Mouse (Mus musculus) MEL (cell line): ENCODE data around the gene Dlg5. TPM values are rescaled to one million over a fixed set of nuclear protein-coding genes. Genes with fewer than 3 reads are reported as not detected.

Experiments used
- DNase-seq: peaks from one replicate; pipeline ENCODE4 v3.0.0; 2011; ENCODE audit warnings: low read depth, low spot score
- H3K27ac ChIP-seq: 2 replicates; pipeline ENCODE4 v1.5.1; 2012; ENCODE audit warnings: low read depth, mild to moderate bottlenecking, control low read depth, low read length, moderate library complexity; ENCODE audit not compliant: control insufficient read depth
- H3K27me3 ChIP-seq, 2 experiments: fragments of 150-350 bp in 1 of 2; sonication (generic) in 1 of 2; 2 replicates each; pipeline ENCODE4 v1.6.1; 2012; ENCODE audit warnings: low read length in 2 of 2, mild to moderate bottlenecking in 2 of 2, improper control_type of control experiment in 1 of 2, moderate library complexity in 1 of 2; ENCODE audit not compliant: insufficient read depth in 2 of 2, control insufficient read depth in 1 of 2
- H3K36me3 ChIP-seq, 2 experiments: 2 replicates each; pipeline ENCODE4 v1.6.1; 2012 to 2014; ENCODE audit warnings: low read length in 2 of 2, improper control_type of control experiment in 1 of 2, inconsistent platforms in 1 of 2, mild to moderate bottlenecking in 1 of 2; ENCODE audit not compliant: insufficient read depth in 2 of 2, control insufficient read depth in 1 of 2
- H3K4me1 ChIP-seq, 2 experiments: fragments of 150-350 bp in 1 of 2; sonication (generic) in 1 of 2; 2 replicates each; pipeline ENCODE4 v1.6.1; 2012; ENCODE audit warnings: low read length in 2 of 2, improper control_type of control experiment in 1 of 2, mild to moderate bottlenecking in 1 of 2; ENCODE audit not compliant: insufficient read depth in 2 of 2, control insufficient read depth in 1 of 2
- H3K4me3 ChIP-seq, 2 experiments: fragments of 150-350 bp in 1 of 2; sonication (generic) in 1 of 2; 2 replicates each; pipeline ENCODE4 v1.5.1; 2012; ENCODE audit warnings: low read depth in 2 of 2, low read length in 2 of 2, mild to moderate bottlenecking in 2 of 2, moderate library complexity in 2 of 2, control low read depth in 1 of 2, improper control_type of control experiment in 1 of 2; ENCODE audit not compliant: control insufficient read depth in 1 of 2, insufficient read depth in 1 of 2
- H3K79me2 ChIP-seq: 2 replicates; pipeline ENCODE4 v1.6.1; 2012; ENCODE audit warnings: mild to moderate bottlenecking, low read length, moderate library complexity; ENCODE audit not compliant: control insufficient read depth, poor library complexity, insufficient read depth
- H3K9ac ChIP-seq: 2 replicates; pipeline ENCODE4 v1.6.1; 2012; ENCODE audit warnings: low read depth, mild to moderate bottlenecking, control low read depth, low read length, moderate library complexity; ENCODE audit not compliant: control insufficient read depth, poor library complexity, severe bottlenecking
- H3K9me3 ChIP-seq: fragments of 150-350 bp; sonication (generic); replicated peaks from 2 replicates; pipeline ENCODE4 v1.6.1; 2012; ENCODE audit warnings: mild to moderate bottlenecking, low read length, improper control_type of control experiment, moderate library complexity; ENCODE audit not compliant: insufficient read depth
- BHLHE40 ChIP-seq: IDR thresholded peaks from 2 replicates; pipeline ENCODE4 v1.6.1; 2012; ENCODE audit warnings: low read depth, mild to moderate bottlenecking, inconsistent platforms, low read length, improper control_type of control experiment, borderline replicate concordance
- ELF1 ChIP-seq: IDR thresholded peaks from 2 replicates; pipeline ENCODE4 v1.6.1; 2014; ENCODE audit warnings: low read depth, mild to moderate bottlenecking, inconsistent platforms, low read length, improper control_type of control experiment, moderate library complexity
- EP300 ChIP-seq, 2 experiments: IDR thresholded peaks; 2 replicates each; pipeline ENCODE4 v1.6.1; 2011; ENCODE audit warnings: improper control_type of control experiment in 2 of 2, low read length in 2 of 2, low read depth in 1 of 2, mild to moderate bottlenecking in 1 of 2
- GABPA ChIP-seq: IDR thresholded peaks from 2 replicates; pipeline ENCODE4 v1.6.1; 2012; ENCODE audit warnings: low read depth, mild to moderate bottlenecking, inconsistent platforms, low read length, improper control_type of control experiment, moderate library complexity
- HCFC1 ChIP-seq: IDR thresholded peaks from 2 replicates; pipeline ENCODE4 v1.6.1; 2012; ENCODE audit warnings: low read depth, mild to moderate bottlenecking, inconsistent platforms, low read length, improper control_type of control experiment, moderate library complexity
- KAT2A ChIP-seq: conservative IDR thresholded peaks from 2 replicates; pipeline ENCODE4 v1.6.1; 2012; ENCODE audit warnings: low read depth, low read length, improper control_type of control experiment, inconsistent platforms
- MAZ ChIP-seq: IDR thresholded peaks from 2 replicates; pipeline ENCODE4 v1.6.1; 2012; ENCODE audit warnings: low read depth, mild to moderate bottlenecking, inconsistent platforms, low read length, improper control_type of control experiment
- NELFE ChIP-seq: IDR thresholded peaks from 2 replicates; pipeline ENCODE4 v1.6.1; 2011; ENCODE audit warnings: low read depth, low read length, improper control_type of control experiment
- NRF1 ChIP-seq: IDR thresholded peaks from 2 replicates; pipeline ENCODE4 v1.6.1; 2014; ENCODE audit warnings: low read depth, mild to moderate bottlenecking, inconsistent platforms, low read length, improper control_type of control experiment, moderate library complexity; ENCODE audit not compliant: poor library complexity, insufficient read depth, severe bottlenecking
- POLR2AphosphoS2 ChIP-seq: IDR thresholded peaks from 2 replicates; pipeline ENCODE4 v1.6.1; 2011; ENCODE audit warnings: low read length, improper control_type of control experiment
- POLR2AphosphoS5 ChIP-seq: IDR thresholded peaks from 2 replicates; pipeline ENCODE4 v1.6.1; 2012; ENCODE audit warnings: low read depth, borderline replicate concordance, mild to moderate bottlenecking, inconsistent platforms, low read length, moderate library complexity, mixed read lengths
- RAD21 ChIP-seq: IDR thresholded peaks from 2 replicates; pipeline ENCODE4 v1.6.1; 2011; ENCODE audit warnings: mild to moderate bottlenecking, low read depth, low read length, improper control_type of control experiment
- RCOR1 ChIP-seq: IDR thresholded peaks from 2 replicates; pipeline ENCODE4 v1.6.1; 2012; ENCODE audit warnings: low read depth, mild to moderate bottlenecking, inconsistent platforms, low read length, improper control_type of control experiment
- SIN3A ChIP-seq: IDR thresholded peaks from 2 replicates; pipeline ENCODE4 v1.6.1; 2012; ENCODE audit warnings: low read length, improper control_type of control experiment, inconsistent platforms
- UBTF ChIP-seq: IDR thresholded peaks from 2 replicates; pipeline ENCODE4 v1.6.1; 2012; ENCODE audit warnings: low read depth, mild to moderate bottlenecking, inconsistent platforms, low read length, improper control_type of control experiment, moderate library complexity, borderline replicate concordance; ENCODE audit not compliant: insufficient read depth
- USF2 ChIP-seq, 2 experiments: IDR thresholded peaks; 2 replicates each; pipeline ENCODE4 v1.6.1; 2011 to 2012; ENCODE audit warnings: improper control_type of control experiment in 2 of 2, low read length in 2 of 2, borderline replicate concordance in 1 of 2, inconsistent platforms in 1 of 2, low read depth in 1 of 2, mild to moderate bottlenecking in 1 of 2; ENCODE audit not compliant: insufficient read depth in 1 of 2
- ZKSCAN1 ChIP-seq: IDR thresholded peaks from 2 replicates; pipeline ENCODE4 v1.6.1; 2012; ENCODE audit warnings: low read depth, mild to moderate bottlenecking, inconsistent platforms, low read length, improper control_type of control experiment, moderate library complexity
- ZMIZ1 ChIP-seq: IDR thresholded peaks from 2 replicates; pipeline ENCODE4 v1.6.1; 2012; ENCODE audit warnings: low read depth, mild to moderate bottlenecking, inconsistent platforms, low read length, improper control_type of control experiment, moderate library complexity
- polyA plus RNA-seq, 2 experiments: library from polyadenylated mRNA; stranded (reverse) in 1 of 2; unstranded in 1 of 2; fragments of >175 nt in 1 of 2; fragments of >200 nt in 1 of 2; gene quantifications; 2 replicates each; pipeline versions ENCODE4 v1.2.1 to v1.2.4; 2012; ENCODE audit warnings: low replicate concordance in 2 of 2, low read depth in 1 of 2; ENCODE audit not compliant: insufficient read length in 2 of 2, insufficient read depth in 1 of 2, missing spikeins in 1 of 2
- total RNA-seq: library from RNA; depleted of rRNA; stranded (reverse); fragments of 300-350 nt; gene quantifications from 2 replicates; pipeline ENCODE4 v1.2.3, GENCODE M21; 2012

Gene Dlg5
- total and polyA plus RNA-seq, 3 experiments, result not detected

DNA sequence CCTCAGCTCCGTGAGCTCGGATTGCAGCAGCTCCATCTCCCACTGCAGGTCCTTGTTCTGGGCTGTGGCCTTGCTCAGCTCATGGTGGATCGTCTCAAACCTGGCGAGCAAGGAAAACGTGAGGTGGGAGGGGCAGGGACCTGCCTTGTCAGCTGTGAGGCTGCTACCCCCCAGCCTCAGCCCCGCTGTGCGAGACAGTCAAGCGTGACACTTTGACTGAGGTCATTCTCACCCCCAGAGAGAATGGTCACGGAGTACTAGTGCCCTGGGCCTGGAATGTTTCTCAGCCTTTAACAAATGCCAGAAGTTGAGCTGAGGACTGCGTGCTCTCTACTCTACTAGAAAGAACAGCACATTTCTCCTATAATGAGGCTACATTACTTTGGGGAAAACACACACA lies 69.1 kb downstream of the Dlg5 start:
- no peak for TF ChIP-seq NELFE
- TF ChIP-seq USF2 (IDR thresholded peaks at IDR 0.05; ENCODE audit: borderline replicate concordance in 1 of 2, insufficient read depth in 1 of 2, low read depth in 1 of 2, low read length in 2 of 2), result no peak
- TF ChIP-seq, all 39 proteins: peak for 0
- no peaks in the 10 kb centered on the region for H3K9me3 ChIP-seq
- H3K27me3 ChIP-seq, result no peaks in the 10 kb centered on the region
- DNase-seq, result no peak
- no peak overlapping the region for H3K27ac ChIP-seq
- H3K4me1 ChIP-seq, result no peaks in the 10 kb centered on the region
- H3K36me3 ChIP-seq, result no peaks in the 10 kb centered on the region
- H3K4me3 ChIP-seq, result no peak overlapping the region
- no peaks in the 10 kb centered on the region for H3K79me2 ChIP-seq
- no peak overlapping the region for H3K9ac ChIP-seq

DNA sequence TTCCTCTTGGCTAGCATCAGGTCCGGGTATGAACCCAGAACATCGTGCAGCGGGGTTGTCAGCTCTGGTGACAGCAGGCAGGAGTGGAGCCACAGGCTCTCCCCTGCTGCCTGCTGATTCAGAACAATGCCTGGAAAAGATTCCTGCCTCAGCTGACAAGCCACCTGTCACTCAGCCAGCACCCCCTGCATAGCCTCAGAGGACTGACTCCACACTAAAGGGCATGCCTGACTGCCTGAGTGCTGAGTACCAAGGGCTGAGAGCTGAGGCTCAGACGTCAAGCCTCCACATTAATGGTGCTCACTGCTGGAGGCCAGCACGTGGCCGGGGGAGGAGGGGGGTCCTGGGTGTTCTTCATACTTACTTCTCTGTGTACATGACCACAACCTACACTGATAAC lies 72.4 kb downstream of the Dlg5 start:
- no peak overlapping the region for H3K27ac ChIP-seq
- no peak overlapping the region for H3K9ac ChIP-seq
- H3K4me3 ChIP-seq, result no peak overlapping the region
- H3K79me2 ChIP-seq, result no peaks in the 10 kb centered on the region
- no peaks in the 10 kb centered on the region for H3K36me3 ChIP-seq
- H3K4me1 ChIP-seq, result no peaks in the 10 kb centered on the region
- TF ChIP-seq RAD21 (no peak), HCFC1 (no peak), GABPA (no peak), SIN3A (no peak), ELF1 (no peak), EP300 (IDR thresholded peaks at IDR 0.05; ENCODE audit: low read depth in 1 of 2, low read length in 2 of 2) (no peak), MAZ (no peak), ZMIZ1 (no peak), ZKSCAN1 (no peak), UBTF (no peak), POLR2AphosphoS5 (no peak), RCOR1 (no peak), KAT2A (no peak), BHLHE40 (no peak), NRF1 (no peak), POLR2AphosphoS2 (no peak)
- H3K9me3 ChIP-seq, result no peaks in the 10 kb centered on the region
- DNase-seq, result no peak
- no peaks in the 10 kb centered on the region for H3K27me3 ChIP-seq
